Mouse (Mus musculus): ENCODE measurements around the gene Gng4.

- TF ChIP-seq CTCF (IDR thresholded peaks at IDR 0.05; ENCODE audit: borderline replicate concordance, insufficient read depth, low read depth, low read length), result no peak
- TF ChIP-seq POLR2A (IDR thresholded peaks at IDR 0.05; ENCODE audit: borderline replicate concordance, insufficient read depth, low read length), result no peak
Observed at GRCm38 (mm10) chr13:13786971-13787370, 3.1 kb downstream of the Gng4 start.

All from cerebellum, adult 2 months (tissue).